7 mouse cellular contexts compared by ENCODE assay signal in genomic region chr2:72287142-72287541, GRCm38 (mm10). TPM values are rescaled to one million over a fixed set of nuclear protein-coding genes. Genes with fewer than 3 reads are reported as not detected.
DNase-seq lines count a peak whose midpoint lies in the region; ATAC-seq and TF ChIP-seq lines count a peak whose summit lies in the region.

No protein-coding gene starts in this region.

- 15% methylated on average over 4 of the region's 4 CpGs for WGBS in heart, embryonic 11.5 days (ENCODE audit: insufficient replicate concordance)
- 19% methylated on average over 4 of the region's 4 CpGs for WGBS in lung, embryonic 14.5 days
- WGBS in hindbrain, embryonic 16.5 days, result 77% methylated on average over 4 of the region's 4 CpGs
- WGBS in hindbrain, embryonic 13.5 days, result 65% methylated on average over 4 of the region's 4 CpGs

- TF ChIP-seq CTCF in G1E (IDR thresholded peaks at IDR 0.05; ENCODE audit: low read depth, low read length), result no peak
- no peak for TF ChIP-seq CTCF in lung, embryonic 14.5 days (IDR thresholded peaks at IDR 0.05; ENCODE audit: low read depth)

- peak overlapping the region; percentile 55 for H3K4me2 ChIP-seq in heart, embryonic 11.5 days
- peak overlapping the region; percentile 46 for H3K4me2 ChIP-seq in lung, embryonic 14.5 days
- H3K4me2 ChIP-seq in hindbrain, embryonic 16.5 days (ENCODE audit: low read length), result no peak overlapping the region
- H3K4me2 ChIP-seq in hindbrain, embryonic 13.5 days, result no peak overlapping the region

- H3K36me3 ChIP-seq in G1E (replicated peaks), result peaks cover 20% of the 10 kb centered on the region
- no peaks in the 10 kb centered on the region for H3K36me3 ChIP-seq in heart, embryonic 11.5 days (ENCODE audit: control insufficient read depth, insufficient read depth, low read length)
- no peaks in the 10 kb centered on the region for H3K36me3 ChIP-seq in lung, embryonic 14.5 days (ENCODE audit: insufficient read depth)
- H3K36me3 ChIP-seq in hindbrain, embryonic 16.5 days (ENCODE audit: control insufficient read depth, insufficient read depth, low read length), result no peaks in the 10 kb centered on the region
- H3K36me3 ChIP-seq in hindbrain, embryonic 13.5 days, result no peaks in the 10 kb centered on the region

- peak; percentile 57 for ATAC-seq in G1E (ENCODE audit: extremely low read depth, insufficient number of reproducible peaks, low FRiP score, poor library complexity, severe bottlenecking)
- no peak for ATAC-seq in heart, embryonic 11.5 days (replicated peaks; ENCODE audit: insufficient number of reproducible peaks, low FRiP score, low TSS enrichment)
- peak; percentile 15; the same call in 1 of the 2 replicates for ATAC-seq in lung, embryonic 14.5 days (ENCODE audit: insufficient read depth)
- ATAC-seq in hindbrain, embryonic 16.5 days, result no peak
- no peak for ATAC-seq in hindbrain, embryonic 13.5 days (ENCODE audit: low FRiP score)

- H3K9me3 ChIP-seq in G1E (replicated peaks), result no peaks in the 10 kb centered on the region
- no peaks in the 10 kb centered on the region for H3K9me3 ChIP-seq in heart, embryonic 11.5 days (replicated peaks; ENCODE audit: control insufficient read depth, low read length)
- H3K9me3 ChIP-seq in lung, embryonic 14.5 days (ENCODE audit: low read depth, low read length), result no peaks in the 10 kb centered on the region
- H3K9me3 ChIP-seq in hindbrain, embryonic 16.5 days (ENCODE audit: control insufficient read depth, low read length), result no peaks in the 10 kb centered on the region
- H3K9me3 ChIP-seq in hindbrain, embryonic 13.5 days, result no peaks in the 10 kb centered on the region

- H3K9ac ChIP-seq in heart, embryonic 11.5 days (ENCODE audit: low read depth, low read length), result peak overlapping the region; percentile 1
- H3K9ac ChIP-seq in lung, embryonic 14.5 days, result peak overlapping the region; percentile 2; the same call in 1 of the 2 replicates
- no peak overlapping the region for H3K9ac ChIP-seq in hindbrain, embryonic 16.5 days (ENCODE audit: low read depth, low read length)
- H3K9ac ChIP-seq in hindbrain, embryonic 13.5 days, result no peak overlapping the region

- intact Hi-C loops in left cerebral cortex, postnatal 14 days (cut with DNase I), result no loop called here

- DNase-seq in 416B (ENCODE audit: low read depth) (peak; percentile 84), G1E (ENCODE audit: low spot score) (peak; percentile 45)
- peak; percentile 88 for DNase-seq in lung, embryonic 14.5 days
- no peak for DNase-seq in left cerebral cortex, postnatal 14 days (ENCODE audit: low spot score in 2 of 2)

- H3K27me3 ChIP-seq in G1E (ENCODE audit: insufficient read depth, low read length), result peaks cover 10% of the 10 kb centered on the region
- H3K27me3 ChIP-seq in heart, embryonic 11.5 days (ENCODE audit: control insufficient read depth, insufficient read depth, low read length), result no peaks in the 10 kb centered on the region
- H3K27me3 ChIP-seq in lung, embryonic 14.5 days (ENCODE audit: insufficient read depth, low read length), result no peaks in the 10 kb centered on the region
- no peaks in the 10 kb centered on the region for H3K27me3 ChIP-seq in hindbrain, embryonic 16.5 days (replicated peaks; ENCODE audit: control insufficient read depth, insufficient read depth, low read length)
- H3K27me3 ChIP-seq in hindbrain, embryonic 13.5 days, result peaks cover 11% of the 10 kb centered on the region

- peak overlapping the region; percentile 36; the same call in 1 of the 2 replicates for H3K4me3 ChIP-seq in G1E (ENCODE audit: low read depth, low read length)
- peak overlapping the region; percentile 25 for H3K4me3 ChIP-seq in heart, embryonic 11.5 days (ENCODE audit: low read depth, low read length)
- H3K4me3 ChIP-seq in lung, embryonic 14.5 days (ENCODE audit: low read depth, low read length), result peak overlapping the region; percentile 0; the same call in 1 of the 2 replicates
- no peak overlapping the region for H3K4me3 ChIP-seq in hindbrain, embryonic 16.5 days (ENCODE audit: low read length)
- H3K4me3 ChIP-seq in hindbrain, embryonic 13.5 days, result no peak overlapping the region

- peak overlapping the region; percentile 69; the same call in 1 of the 2 replicates for H3K27ac ChIP-seq in heart, embryonic 11.5 days (ENCODE audit: low read depth, low read length)
- peak overlapping the region; percentile 65 for H3K27ac ChIP-seq in lung, embryonic 14.5 days (ENCODE audit: low read depth)
- H3K27ac ChIP-seq in hindbrain, embryonic 16.5 days (ENCODE audit: low read depth, low read length), result no peak overlapping the region
- no peak overlapping the region for H3K27ac ChIP-seq in hindbrain, embryonic 13.5 days

- H3K4me1 ChIP-seq in G1E (ENCODE audit: insufficient read depth, low read depth, low read length), result peaks cover 22% of the 10 kb centered on the region
- peaks cover 15% of the 10 kb centered on the region for H3K4me1 ChIP-seq in heart, embryonic 11.5 days (ENCODE audit: control insufficient read depth, insufficient read depth, low read length)
- peaks cover 11% of the 10 kb centered on the region; the same call in 1 of the 2 replicates for H3K4me1 ChIP-seq in lung, embryonic 14.5 days (ENCODE audit: insufficient read depth)
- H3K4me1 ChIP-seq in hindbrain, embryonic 16.5 days (ENCODE audit: control insufficient read depth, insufficient read depth, low read depth, low read length), result peaks cover 2% of the 10 kb centered on the region
- H3K4me1 ChIP-seq in hindbrain, embryonic 13.5 days (replicated peaks), result peaks cover 10% of the 10 kb centered on the region

RNA-seq across cellular contexts. Expression of gene Map3k20, which starts 1.7 kb away (rescaled TPM):
- total RNA-seq in G1E (2014; fragmentation: Nextera tagmentation) (58.0 and 60.5 TPM in 2 replicates), G1E (2017) (18.9 and 23.2 TPM in 2 replicates)
- 2.1 and 2.3 TPM in 2 replicates for polyA plus RNA-seq in G1E (2012)
- polyA plus RNA-seq in heart, embryonic 11.5 days (2014; fragmentation: Nextera tagmentation; extraction: Ambion mirVana), result 62.5 and 68.7 TPM in 2 replicates
- polyA plus RNA-seq in lung, embryonic 14.5 days (2014; fragmentation: Nextera tagmentation; extraction: Ambion mirVana), result 36.4 and 37.5 TPM in 2 replicates
- polyA plus RNA-seq in hindbrain, embryonic 16.5 days (2015; fragmentation: Nextera tagmentation; extraction: Ambion mirVana), result 3.3 and 4.4 TPM in 2 replicates
- 10 to 100 TPM in 1 of 2 experiments, 1 to 10 TPM in 1; 8.9 to 12.3 TPM for total RNA-seq in left cerebral cortex, postnatal 14 days (2021)
- 3.8 and 4.1 TPM in 2 replicates for polyA plus RNA-seq in hindbrain, embryonic 13.5 days (2015; fragmentation: Nextera tagmentation; extraction: Ambion mirVana)

Comparison
In these comparisons a context has a peak if more than half of its experiments do, and no peak if none do; other contexts are left out.
1. DNase-seq: peak in 416B (single experiment), G1E (single experiment) and lung, embryonic 14.5 days (single experiment); none in left cerebral cortex, postnatal 14 days (0 of 2).
2. ATAC-seq: peak in G1E (single experiment) and lung, embryonic 14.5 days (single experiment); none in heart, embryonic 11.5 days (single experiment), hindbrain, embryonic 16.5 days (single experiment) and hindbrain, embryonic 13.5 days (single experiment).
3. H3K4me3 ChIP-seq: peak in G1E (single experiment), heart, embryonic 11.5 days (single experiment) and lung, embryonic 14.5 days (single experiment); none in hindbrain, embryonic 16.5 days (single experiment) and hindbrain, embryonic 13.5 days (single experiment).
4. H3K27ac ChIP-seq: peak in heart, embryonic 11.5 days (single experiment) and lung, embryonic 14.5 days (single experiment); none in hindbrain, embryonic 16.5 days (single experiment) and hindbrain, embryonic 13.5 days (single experiment).
5. H3K4me2 ChIP-seq: peak in heart, embryonic 11.5 days (single experiment) and lung, embryonic 14.5 days (single experiment); none in hindbrain, embryonic 16.5 days (single experiment) and hindbrain, embryonic 13.5 days (single experiment).
6. H3K9ac ChIP-seq: peak in heart, embryonic 11.5 days (single experiment) and lung, embryonic 14.5 days (single experiment); none in hindbrain, embryonic 16.5 days (single experiment) and hindbrain, embryonic 13.5 days (single experiment).